Mouse (Mus musculus) bone marrow, adult 2 months (tissue): ENCODE measurements at regions not wholly inside any gene's neighbourhood (a gene's known extent, or its start where the extent isn't known, plus 50 kb on each side); places are given as distances from the start of the nearest gene placed in this dataset.

Source experiments
- H3K27ac ChIP-seq: fragments of 200-500 bp; 2 replicates; pipeline ENCODE4 v1.5.1; 2012; ENCODE audit warnings: low read depth, mild to moderate bottlenecking, control low read depth, inconsistent platforms, low read length; ENCODE audit not compliant: control insufficient read depth, poor library complexity, insufficient read depth
- H3K4me1 ChIP-seq: fragments of 200-500 bp; 2 replicates; pipeline ENCODE4 v1.6.1; 2011; ENCODE audit warnings: low read length; ENCODE audit not compliant: control insufficient read depth, insufficient read depth
- H3K4me3 ChIP-seq: fragments of 200-500 bp; replicated peaks from 2 replicates; pipeline ENCODE3; 2011; ENCODE audit warnings: mild to moderate bottlenecking, low read depth, low read length, control low read depth; ENCODE audit not compliant: control insufficient read depth
- CTCF ChIP-seq: fragments of 200-500 bp; IDR thresholded peaks from 2 replicates; pipeline ENCODE4 v1.5.1; 2011; ENCODE audit warnings: low read length, control low read depth; ENCODE audit not compliant: control insufficient read depth, insufficient read depth
- POLR2A ChIP-seq: fragments of 200-500 bp; IDR thresholded peaks from 2 replicates; pipeline ENCODE4 v1.6.1; 2011; ENCODE audit warnings: low read depth, mild to moderate bottlenecking, control low read depth, low read length, borderline replicate concordance; ENCODE audit not compliant: control insufficient read depth
- WGBS: fragments of 180-500 bp; shearing (Covaris S2); methylation state at CpG from one replicate; pipeline ENCODE4 v1.1.7; 2018; 5-methylcytosine and 5-hydroxymethylcytosine counted together

DNA sequence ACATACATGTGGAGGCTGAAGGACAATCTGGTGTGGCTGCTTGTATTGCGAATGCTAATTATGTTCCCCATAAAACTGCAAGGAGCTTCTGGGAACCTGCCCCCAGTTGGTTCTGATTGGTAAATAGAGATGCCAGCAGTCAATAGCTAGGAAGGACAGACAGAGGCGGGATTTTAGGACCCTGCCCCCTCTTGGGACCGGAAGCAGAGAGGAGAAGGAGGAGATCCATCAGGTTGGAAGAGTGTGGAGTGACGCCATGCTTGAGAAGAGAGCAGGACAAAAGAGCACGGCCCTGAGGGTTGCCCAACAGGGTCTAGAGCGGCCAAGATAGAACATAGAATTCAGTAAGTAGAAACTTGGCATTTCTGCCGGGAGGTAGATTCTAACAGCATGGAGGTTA, 50.4 kb upstream of the Zfp64 start:
- Histone ChIP-seq H3K4me1 (no peaks in the 10 kb centered on the region), H3K27ac (no peak overlapping the region), H3K4me3 (no peak overlapping the region)
- no peak for TF ChIP-seq POLR2A
- no peak for TF ChIP-seq CTCF
- 81% methylated on average over 7 of the region's 7 CpGs for WGBS
